ENCODE assay signal across 15 mouse cellular contexts in the genomic region with DNA sequence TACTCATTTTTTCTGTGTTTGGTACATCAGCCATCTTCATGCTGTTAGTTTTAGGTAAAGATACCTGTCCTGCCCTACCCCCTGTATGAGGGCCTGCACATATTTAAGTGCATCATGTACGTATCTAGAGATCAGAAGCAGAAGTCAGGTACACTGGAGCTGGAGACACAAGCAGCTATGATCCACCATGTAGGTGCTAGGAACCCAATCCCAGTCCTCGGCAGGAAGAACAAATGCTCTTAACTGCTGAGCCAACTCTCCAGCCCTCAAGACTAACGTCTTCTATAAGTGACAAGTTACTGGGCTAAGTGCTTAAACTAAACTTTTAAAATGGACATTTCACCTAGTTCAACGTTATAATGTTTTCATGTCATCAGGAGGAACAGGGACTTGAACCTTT. TPM values are rescaled to one million over a fixed set of nuclear protein-coding genes. Genes with fewer than 3 reads are reported as not detected.
"Had no signal": no experiment of that assay in that cellular context is flagged by ENCODE, and none has a peak within 500 bp of the region (broad histone marks: within the 10 kb centered on the region; RNA-seq: fewer than 3 reads in every experiment).

No protein-coding gene starts in this region.

- H3K4me2 ChIP-seq: kidney, embryonic 15.5 days; lung, embryonic 14.5 days; midbrain, embryonic 13.5 days had no signal

- H3K36me3 ChIP-seq: midbrain, embryonic 13.5 days had no signal

- H3K9me3 ChIP-seq: kidney, embryonic 15.5 days; limb, embryonic 10.5 days; midbrain, embryonic 13.5 days had no signal

- DNase-seq: kidney, adult 2 months; kidney, postnatal 14 days; lung, embryonic 14.5 days; lung, postnatal 10 days; lung, postnatal 4 days; thymus, postnatal 36 days had no signal

- H3K9ac ChIP-seq: kidney, embryonic 15.5 days; lung, embryonic 14.5 days; midbrain, embryonic 13.5 days had no signal

- H3K27ac ChIP-seq: kidney, embryonic 15.5 days; left cerebral cortex, adult 2 months; limb, embryonic 10.5 days; midbrain, embryonic 13.5 days had no signal

- H3K27me3 ChIP-seq: kidney, embryonic 15.5 days; midbrain, embryonic 13.5 days had no signal

- ATAC-seq: midbrain, embryonic 13.5 days had no signal

- H3K4me3 ChIP-seq: kidney, embryonic 15.5 days; left cerebral cortex, adult 2 months; limb, embryonic 10.5 days; midbrain, embryonic 13.5 days; myocyte had no signal

RNA-seq across cellular contexts. Expression of a gene that starts 25.6 kb away (rescaled TPM):
- polyA plus RNA-seq: kidney, adult 2 months; kidney, embryonic 15.5 days; large intestine, adult 2 months; limb, embryonic 10.5 days; limb, embryonic 14.5 days; lung, embryonic 14.5 days; midbrain, embryonic 13.5 days; myocyte; neural tube, embryonic 11.5 days; thymus, postnatal 0 days had no signal
